Mouse (Mus musculus): ENCODE results near the gene Vmn1r226.

Vmn1r226 gene

DNA sequence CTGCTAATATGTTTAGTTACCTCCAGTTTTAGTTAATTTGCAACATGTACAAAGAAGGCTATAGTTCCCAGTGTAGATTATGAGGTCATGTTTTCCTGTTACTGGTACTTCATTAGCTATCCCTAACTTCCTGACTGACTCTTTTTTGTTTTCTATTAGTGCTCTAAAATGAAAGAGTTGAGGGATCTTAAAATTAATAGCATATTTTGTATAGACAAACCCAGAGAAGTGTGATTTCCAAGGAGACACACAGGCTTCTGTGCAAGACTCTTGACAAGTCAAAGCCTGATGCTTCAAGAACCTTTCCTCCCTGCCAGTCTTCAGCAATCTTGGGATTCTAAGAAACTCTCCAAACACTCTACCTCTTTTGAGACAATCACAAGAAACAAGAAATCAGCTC is at the start of gene Vmn1r226:
Gene Vmn1r226, plus strand, starts transcription at position 301 of the 400 bp plus-strand sequence.
- DNase-seq (ENCODE audit: low read depth, low spot score): no peak

DNA sequence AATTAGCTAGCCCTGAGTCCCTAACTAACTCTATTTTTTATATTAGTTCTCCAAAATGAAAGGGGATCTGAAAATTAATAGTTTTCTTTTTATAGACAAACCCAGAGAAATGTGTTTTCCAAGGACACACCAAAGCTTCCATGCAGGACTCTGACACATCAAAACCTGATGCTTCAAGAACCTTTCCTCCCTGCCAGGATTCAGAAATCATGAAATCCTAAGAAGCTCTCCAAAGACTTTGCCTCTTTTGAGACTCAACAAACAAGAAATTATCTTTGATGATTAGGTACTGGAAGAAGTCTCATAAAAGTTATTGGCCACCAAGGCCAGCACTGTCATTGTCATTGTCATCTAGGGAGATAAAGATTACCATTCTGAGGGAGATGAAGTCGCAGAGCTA is 46.9 kb downstream of the Vmn1r226 start, which contains the start of gene Vmn1r227:
Gene Vmn1r227, plus strand, starts transcription at position 301 of the 400 bp plus-strand sequence.
- no peak for DNase-seq (ENCODE audit: low read depth, low spot score)
